Mouse (Mus musculus): Measurements from ENCODE around the gene Utp20. TPM values are rescaled to one million over a fixed set of nuclear protein-coding genes. Genes with fewer than 3 reads are reported as not detected.

The Utp20 gene
- 30.3 TPM for polyA plus RNA-seq (2015; fragmentation: Illumina TruSeq; extraction: RNeasy Lipid Tissue Mini Kit (QIAGEN cat#74804); ENCODE audit: insufficient read depth, low replicate concordance)

DNA sequence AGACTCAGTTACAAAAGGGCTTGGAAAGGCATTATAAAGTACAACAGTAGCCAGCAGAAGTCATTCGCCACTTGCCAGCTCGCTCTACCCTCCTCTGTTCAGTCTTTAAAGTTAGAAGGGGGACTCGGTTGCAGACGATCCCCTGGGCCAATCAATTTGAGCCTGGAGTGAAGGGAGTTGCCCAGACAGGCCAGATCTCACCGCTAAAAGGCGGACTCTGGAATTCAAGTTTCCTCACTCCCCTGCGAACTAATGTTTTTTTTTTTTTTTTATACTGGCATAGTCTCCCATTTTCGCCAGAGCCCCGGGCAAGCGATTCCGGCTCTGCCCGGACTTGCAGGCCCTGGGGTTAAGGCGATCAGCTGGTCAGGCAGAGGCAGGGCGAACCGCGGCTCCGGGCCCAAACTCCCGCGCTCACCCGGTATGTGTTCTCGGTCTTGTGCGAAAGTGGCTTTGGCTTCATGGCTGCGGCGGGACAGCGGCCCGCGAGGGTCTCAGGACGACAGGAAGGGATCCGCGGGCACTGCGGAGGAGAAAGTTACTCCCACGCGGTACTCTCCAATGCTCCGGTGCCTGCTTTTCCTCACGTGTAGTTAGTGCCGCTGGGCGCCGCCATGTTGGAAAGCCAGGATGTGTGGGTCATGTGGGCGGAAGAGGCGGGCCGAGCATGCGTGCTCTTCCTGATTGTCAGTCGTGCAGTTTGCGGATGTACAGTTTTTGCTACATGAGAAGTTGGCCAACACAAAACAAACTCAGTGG lies at the start of gene Utp20:
TSS of gene Utp20 (minus strand) at position 617 of the 759 bp plus-strand sequence.

DNA sequence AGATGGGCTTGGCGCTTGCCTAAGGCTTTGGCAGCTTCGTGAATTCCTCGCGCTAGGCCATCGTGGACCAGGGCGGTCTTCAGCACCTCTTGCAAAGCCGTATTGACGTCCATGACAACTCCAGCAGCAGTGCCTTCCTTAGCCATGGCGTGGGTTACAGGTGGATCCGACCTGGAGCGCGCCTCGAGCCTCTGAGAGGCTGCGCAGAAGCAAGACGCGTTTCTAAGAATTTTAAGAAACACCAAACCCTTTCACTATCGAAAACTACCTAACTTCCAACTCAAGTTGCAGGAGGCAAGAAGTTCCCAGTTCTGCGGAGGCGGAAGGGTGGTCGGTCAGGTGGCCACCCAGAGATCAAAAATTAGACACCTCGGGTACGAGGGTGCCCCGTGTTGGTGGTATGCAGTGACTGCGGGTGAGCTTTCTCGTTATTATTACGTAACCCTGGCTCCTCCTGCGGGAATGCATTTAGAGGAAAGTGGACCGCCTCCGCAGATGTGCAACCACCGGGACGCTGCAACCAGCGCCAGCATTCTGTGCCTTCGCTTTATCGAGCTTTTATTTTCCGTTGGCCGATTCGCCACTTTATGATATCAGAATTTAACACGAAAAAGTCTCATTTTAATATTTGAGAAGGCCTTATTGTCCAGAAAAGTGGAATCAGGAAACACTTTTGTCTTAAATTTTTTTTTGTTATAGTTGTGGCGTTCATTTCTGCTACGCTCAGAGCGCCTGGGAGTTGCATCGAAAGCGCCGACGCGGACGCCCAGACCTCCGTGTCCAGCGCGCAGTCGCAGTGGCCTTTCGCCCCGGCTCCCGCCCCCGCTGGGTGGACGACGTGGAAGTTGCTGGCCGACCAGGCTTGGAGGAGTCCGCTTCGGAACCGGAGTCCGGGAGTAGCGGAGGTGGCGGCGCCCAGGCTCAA lies 95.8 kb downstream of the Utp20 start, which contains the start of gene Arl1:
TSS of gene Arl1 (plus strand) at position 288 of the 925 bp plus-strand sequence.

Other genes starting within 250 kb of the Utp20 start
- gene Mybpc1, start 221.7 kb downstream of the Utp20 start, polyA plus RNA-seq (2015; fragmentation: Illumina TruSeq; extraction: RNeasy Lipid Tissue Mini Kit (QIAGEN cat#74804); ENCODE audit: insufficient read depth, low replicate concordance): 7.1 TPM
- gene Spic, start 141.8 kb downstream of the Utp20 start, polyA plus RNA-seq (2015; fragmentation: Illumina TruSeq; extraction: RNeasy Lipid Tissue Mini Kit (QIAGEN cat#74804); ENCODE audit: insufficient read depth, low replicate concordance): 158 TPM
- 98.2 TPM for gene Arl1, start 95.9 kb downstream of the Utp20 start, polyA plus RNA-seq (2015; fragmentation: Illumina TruSeq; extraction: RNeasy Lipid Tissue Mini Kit (QIAGEN cat#74804); ENCODE audit: insufficient read depth, low replicate concordance)
- not detected for gene Slc5a8, start 59.2 kb upstream of the Utp20 start, polyA plus RNA-seq (2015; fragmentation: Illumina TruSeq; extraction: RNeasy Lipid Tissue Mini Kit (QIAGEN cat#74804); ENCODE audit: insufficient read depth, low replicate concordance)